Mouse (Mus musculus) cerebellum, adult 18-20 months (tissue): Measurements from ENCODE around the gene Pecr.
A peak's percentile ranks its signal among the peaks of the same experiment; 100 is the strongest.

Experiments
- DNase-seq, 2 experiments: peaks; one replicate each; pipeline ENCODE4 v3.0.0; 2021

Pecr gene

DNA sequence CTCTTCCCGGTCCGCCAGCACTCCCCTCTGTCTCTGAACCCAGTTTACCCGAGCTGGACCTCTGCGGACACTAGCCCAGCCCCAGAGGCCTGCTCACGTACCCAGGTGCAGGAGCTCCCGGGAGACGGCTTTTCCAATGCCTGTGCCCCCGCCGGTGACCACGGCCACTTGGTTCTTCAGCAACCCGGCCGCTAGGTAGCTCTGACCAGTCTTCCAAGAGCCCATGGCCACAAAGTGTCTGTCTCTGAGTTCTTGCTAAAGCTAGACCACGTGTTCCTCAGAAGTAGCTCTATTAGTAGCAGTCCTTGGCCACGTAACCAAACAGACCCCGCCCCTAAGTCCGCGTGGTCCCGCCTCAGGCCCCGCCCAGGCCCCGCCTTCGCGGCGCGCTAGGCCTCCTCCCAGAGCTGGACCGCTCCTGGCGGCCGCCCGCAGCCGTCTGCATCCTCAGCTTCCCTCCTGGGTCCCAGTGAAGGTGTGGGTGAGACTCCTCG is at the start of gene Pecr, which contains the start of gene Tmem169:
Pecr (minus strand) TSS at position 323 of the 494 bp plus-strand sequence.
Tmem169 (plus strand) TSS at position 378 of the 494 bp plus-strand sequence.
- peak; percentile 96 for DNase-seq

GRCm38 (mm10) chr1:72326162-72326821 is 42.2 kb upstream of the Pecr start:
- DNase-seq = no peak

- no peak for DNase-seq
Measured at GRCm38 (mm10) chr1:72323248-72323647, 39.1 kb upstream of the Pecr start.

- no peak for DNase-seq
Measured at GRCm38 (mm10) chr1:72320759-72321158, 36.6 kb upstream of the Pecr start.

DNA sequence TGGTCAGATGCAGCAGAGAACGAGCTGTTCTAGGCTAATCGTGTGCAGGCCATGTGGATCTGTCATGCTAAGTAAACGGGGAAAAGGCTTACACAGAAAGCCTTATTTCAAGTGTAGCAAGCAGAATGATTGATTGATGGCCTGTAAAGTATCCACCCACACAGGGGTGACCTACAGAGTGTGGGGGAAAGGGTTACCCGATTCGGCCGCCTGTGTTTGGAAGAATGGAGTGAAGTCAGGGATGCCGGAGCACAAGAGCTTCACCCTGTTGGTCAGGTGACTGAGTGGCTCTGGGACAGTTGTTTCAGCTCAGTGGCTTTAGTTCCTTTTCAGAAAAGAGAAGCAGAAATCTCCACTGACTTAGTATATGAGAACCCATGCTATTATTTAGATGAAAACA is 32.8 kb upstream of the Pecr start:
- no peak for DNase-seq

DNA sequence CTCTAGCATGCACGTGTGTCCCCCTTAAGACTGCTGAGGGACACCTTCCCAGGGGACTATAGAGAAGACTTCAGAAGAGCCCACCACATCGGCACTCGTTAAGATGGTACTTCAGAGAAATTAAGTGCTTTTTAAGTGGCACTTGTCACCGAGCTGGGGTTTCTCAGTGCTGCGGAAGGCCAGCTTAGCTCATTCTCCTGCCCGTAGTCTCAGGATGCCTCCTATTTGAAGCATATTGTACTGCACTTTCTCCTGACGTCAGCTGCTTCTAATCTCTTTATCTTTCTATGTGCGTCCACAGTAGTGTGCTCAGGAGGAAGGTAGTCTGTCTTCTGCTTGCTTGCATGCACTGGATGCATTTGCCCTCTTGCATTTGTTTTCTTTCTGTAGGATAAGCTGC is 32.3 kb upstream of the Pecr start:
- no peak for DNase-seq

- no peak for DNase-seq
Measured at GRCm38 (mm10) chr1:72315447-72315846, 31.3 kb upstream of the Pecr start.

GRCm38 (mm10) chr1:72313399-72314039 is 29.4 kb upstream of the Pecr start:
- no peak for DNase-seq

- no peak for DNase-seq
Measured at GRCm38 (mm10) chr1:72312701-72313398, 28.7 kb upstream of the Pecr start.

DNA sequence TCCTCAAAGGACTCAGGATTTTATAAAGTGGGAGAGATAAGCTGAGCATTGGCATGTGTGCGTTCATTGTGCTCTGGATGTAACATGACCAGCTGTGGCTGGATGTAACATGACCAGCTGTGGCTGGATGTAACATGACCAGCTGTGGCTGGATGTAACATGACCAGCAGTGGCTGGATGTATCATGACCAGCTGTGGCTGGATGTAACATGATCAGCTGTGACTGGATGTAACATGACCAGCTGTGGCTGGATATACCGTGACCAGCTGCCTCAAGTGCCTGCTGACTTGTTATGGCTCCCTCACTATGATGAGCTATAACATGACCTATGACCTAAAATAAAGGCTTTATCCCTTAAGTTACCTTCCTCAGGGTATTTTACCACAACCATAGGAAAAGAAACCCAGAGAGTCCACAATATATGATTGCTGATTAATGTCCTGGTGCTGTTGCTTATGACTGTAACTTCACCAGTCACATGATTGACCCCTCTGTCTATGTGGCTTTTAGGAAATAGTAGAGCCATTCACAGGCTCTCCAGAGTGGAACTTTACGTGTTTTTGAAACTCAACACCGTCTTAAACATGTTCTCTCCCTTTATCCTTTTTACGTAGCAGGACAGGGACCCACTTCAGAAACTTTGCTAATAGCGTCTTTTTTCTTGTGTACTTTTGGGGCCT is 25.8 kb upstream of the Pecr start:
- no peak for DNase-seq

DNA sequence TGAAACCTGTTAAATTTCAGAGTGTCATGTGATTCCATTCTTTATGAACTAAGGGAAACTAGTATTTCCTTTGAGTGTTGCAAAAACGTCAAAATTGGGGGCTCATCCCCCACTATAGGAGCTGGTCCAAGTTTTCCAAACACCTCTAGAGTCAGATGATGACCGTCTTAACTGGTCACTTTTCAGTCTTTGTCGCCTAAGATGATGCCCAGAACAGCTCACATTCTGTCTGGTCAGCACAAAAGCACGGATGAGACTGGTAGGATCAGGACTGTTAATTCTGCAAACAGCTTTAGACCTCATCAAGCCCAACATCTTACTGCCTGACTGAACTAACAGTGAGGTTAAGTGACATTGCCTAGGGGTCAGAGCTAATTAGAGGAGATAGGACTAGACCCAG is 24.8 kb upstream of the Pecr start:
- no peak for DNase-seq

DNA sequence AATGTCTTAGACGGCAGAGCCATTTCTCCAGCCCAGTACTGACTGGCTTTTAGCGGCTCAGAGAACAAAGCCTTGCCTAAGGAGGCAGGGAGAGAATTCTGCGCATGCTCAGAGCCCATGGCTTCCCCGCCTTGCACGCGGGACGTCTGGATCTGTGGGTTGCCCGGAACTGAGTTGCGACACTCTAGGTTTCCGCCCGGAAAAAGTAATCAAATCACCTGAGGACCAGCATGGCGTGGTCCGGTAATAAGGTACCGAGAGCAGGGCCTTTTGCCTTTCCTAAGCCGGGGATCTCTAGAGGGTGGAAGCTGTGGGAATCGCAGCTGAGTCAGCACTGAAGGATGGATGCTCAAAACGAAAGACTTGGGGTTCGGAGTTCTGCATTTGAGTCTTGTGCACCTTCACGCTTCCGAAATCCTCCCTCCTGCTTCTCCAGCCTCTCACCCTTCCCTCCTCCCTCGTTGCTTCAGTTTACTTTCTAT is 23.2 kb upstream of the Pecr start, which contains the start of gene Xrcc5:
Xrcc5 (plus strand) TSS at position 105 of the 482 bp plus-strand sequence.
- peak; percentile 94 to 96 for DNase-seq

DNA sequence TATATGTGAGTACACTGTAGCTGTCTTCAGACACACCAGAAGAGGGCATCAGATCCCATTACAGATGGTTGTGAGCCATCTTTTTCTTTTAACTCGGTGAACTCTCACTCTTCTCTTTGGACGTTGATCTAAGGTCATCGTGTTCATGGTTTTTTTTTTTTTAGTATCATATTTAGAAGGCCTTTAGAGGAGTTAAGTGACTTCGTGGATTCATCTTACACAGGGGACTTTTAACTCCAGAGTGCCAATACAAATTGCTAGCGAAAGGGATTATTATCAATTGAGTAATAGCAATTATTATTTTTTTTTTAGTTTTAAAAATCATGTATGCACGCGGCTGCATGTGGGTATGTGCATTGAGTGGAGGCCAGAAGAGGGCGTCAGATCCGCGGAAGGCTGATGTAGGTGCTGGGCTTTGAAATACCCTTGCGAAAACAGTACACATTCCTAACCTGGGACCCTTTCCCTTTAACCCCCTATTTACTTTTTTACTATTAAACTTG is 22.6 kb upstream of the Pecr start:
- peak; percentile 58 to 63 for DNase-seq

- DNase-seq = no peak
Measured at GRCm38 (mm10) chr1:72306241-72306640, 22.1 kb upstream of the Pecr start.

DNA sequence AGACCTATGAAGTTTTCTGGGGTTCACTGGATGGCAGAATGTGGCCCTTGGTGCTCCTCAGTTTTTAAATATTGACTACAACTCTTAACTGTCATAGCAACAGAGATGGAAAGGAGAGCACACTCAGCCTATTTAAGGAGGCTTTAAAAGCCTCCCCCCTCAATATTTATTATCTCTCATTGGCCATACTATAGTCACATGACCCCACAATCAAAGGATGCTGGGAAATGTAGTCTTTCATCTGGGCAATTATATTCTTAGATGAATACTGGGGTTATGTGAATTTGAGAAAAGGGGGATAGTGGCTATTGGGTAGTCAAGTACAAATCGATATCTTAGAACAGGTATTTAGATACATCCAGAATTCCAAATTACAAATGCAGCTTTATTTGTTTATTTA is 17.7 kb upstream of the Pecr start:
- DNase-seq = no peak

DNA sequence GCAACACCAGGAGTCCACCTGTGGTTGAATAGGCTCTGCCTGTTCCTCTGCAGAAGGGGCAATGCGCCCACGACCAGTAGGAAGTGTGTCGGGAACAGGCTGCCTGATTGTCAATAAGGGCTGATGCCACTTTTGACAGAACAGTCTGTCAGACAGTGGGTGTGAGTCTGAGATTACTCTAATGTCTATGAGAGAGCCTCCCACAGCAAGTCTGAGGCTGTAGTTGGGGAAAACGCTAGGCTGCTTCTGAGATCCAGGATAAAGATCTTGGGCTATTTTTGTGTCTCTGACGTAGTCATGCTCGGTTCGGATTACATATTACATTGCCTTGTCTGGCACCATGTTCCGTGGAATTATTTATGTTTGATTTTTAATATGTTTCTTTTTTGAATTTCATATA is 11.6 kb upstream of the Pecr start:
- DNase-seq = no peak

- no peak for DNase-seq
Measured at GRCm38 (mm10) chr1:72293869-72294663, 10.0 kb upstream of the Pecr start.

DNA sequence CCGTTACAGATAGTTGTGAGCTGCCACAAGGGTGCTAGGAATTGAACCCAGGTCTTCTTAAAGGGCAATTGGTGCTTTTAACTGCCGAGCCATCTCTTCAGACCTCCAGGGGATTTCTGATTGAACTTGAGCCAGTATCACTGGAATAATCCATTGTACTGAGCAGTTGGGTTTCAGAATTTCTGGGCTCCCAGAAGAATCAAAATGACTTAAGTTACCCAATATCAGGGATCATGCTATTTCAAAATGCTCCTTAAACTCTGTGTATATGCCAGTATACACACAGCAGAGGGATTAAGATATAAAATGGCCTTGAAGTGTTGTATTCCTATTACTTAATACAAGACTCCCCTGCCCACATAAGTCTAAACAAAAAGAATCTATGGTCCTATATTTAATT is 7.8 kb upstream of the Pecr start:
- no peak for DNase-seq

GRCm38 (mm10) chr1:72291421-72291820 is 7.3 kb upstream of the Pecr start:
- no peak for DNase-seq

GRCm38 (mm10) chr1:72290896-72291295 is 6.8 kb upstream of the Pecr start:
- DNase-seq = no peak

DNA sequence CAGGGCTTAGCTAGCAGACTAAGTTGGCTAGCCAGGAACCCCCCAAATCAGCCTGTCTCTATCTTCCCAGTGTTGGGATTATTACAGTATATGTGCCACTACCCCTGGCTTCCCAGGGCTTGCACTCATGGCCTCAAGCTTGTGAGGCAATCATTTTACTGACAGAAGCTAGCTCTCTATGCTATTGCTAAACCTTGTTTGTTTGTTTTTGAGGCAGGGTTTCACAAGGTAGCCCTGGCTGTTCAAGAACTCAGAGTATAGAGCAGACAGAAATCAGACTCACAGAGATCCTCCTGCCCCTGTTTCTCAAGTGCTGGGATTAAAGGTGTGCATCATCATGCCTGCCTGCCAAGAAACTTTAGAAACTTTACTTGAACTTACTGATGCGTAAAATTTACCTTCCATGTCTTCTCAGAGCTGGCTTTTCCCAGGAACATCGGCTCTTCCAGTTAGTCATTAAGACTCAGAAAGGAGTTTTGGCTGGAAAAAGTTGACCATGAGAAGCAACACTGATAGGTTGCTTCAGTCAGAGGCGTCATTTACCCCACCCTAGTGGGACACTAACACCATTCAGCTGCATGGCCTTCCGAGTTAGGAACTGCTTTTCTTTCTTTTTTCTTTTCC is 4.5 kb upstream of the Pecr start:
- DNase-seq = no peak
